In genomic region chr14:84442528-84443287, GRCm38 (mm10) we compare ENCODE assay signal across 8 mouse cellular contexts. TPM values are rescaled to one million over a fixed set of nuclear protein-coding genes. Genes with fewer than 3 reads are reported as not detected.
A peak's percentile ranks its signal among the peaks of the same experiment; 100 is the strongest.
DNase-seq lines count a peak whose midpoint lies in the region; ATAC-seq and TF ChIP-seq lines count a peak whose summit lies in the region.

No protein-coding gene starts in this region.

- TF ChIP-seq EP300 in heart, adult 2 months (IDR thresholded peaks at IDR 0.05; ENCODE audit: insufficient read depth, low read depth, low read length) = no peak

- 1% methylated on average over 26 of the region's 30 CpGs for WGBS in heart, adult 2 months
- under 1% methylated on average over 28 of the region's 30 CpGs for WGBS in heart, embryonic 13.5 days
- WGBS in kidney, postnatal 0 days = under 1% methylated on average over 21 of the region's 30 CpGs
- WGBS in liver, embryonic 16.5 days (ENCODE audit: insufficient replicate concordance) = under 1% methylated on average over 27 of the region's 30 CpGs

- H3K79me2 ChIP-seq in heart, adult 2 months (replicated peaks; ENCODE audit: control insufficient read depth, insufficient read depth, low read length) = no peaks in the 10 kb centered on the region

- peak overlapping the region; percentile 34 for H3K9ac ChIP-seq in heart, adult 2 months (ENCODE audit: low read depth, low read length)
- H3K9ac ChIP-seq in heart, embryonic 13.5 days = peak overlapping the region; percentile 82
- 0 out of 2 replicates have a peak overlapping the region, but pooled peaks have one; percentile 31 for H3K9ac ChIP-seq in kidney, postnatal 0 days (ENCODE audit: low read depth, low read length)
- no peak overlapping the region for H3K9ac ChIP-seq in liver, embryonic 16.5 days (ENCODE audit: low read depth, low read length)

- intact Hi-C loops in heart, adult 2 months (cut with DNase I) = loop anchor here (10.0 kb wide), 2 partner anchors 82 to 1882 kb away; no protein-coding TSS in a partner anchor
- intact Hi-C loops in gastrocnemius, postnatal 36 days (cut with DNase I) = no loop called here

- DNase-seq in heart, adult 2 months = peak; percentile 15 to 40
- no peak for DNase-seq in heart, adult 8-10 months (ENCODE audit: low spot score)
- DNase-seq in cerebellum, postnatal 4 days (ENCODE audit: low spot score in 2 of 2) = peak; percentile 20 to 54
- DNase-seq in kidney, postnatal 0 days (ENCODE audit: low spot score) = peak; percentile 19
- peak; percentile 23 for DNase-seq in right cerebral cortex, adult 18-20 months
- DNase-seq in gastrocnemius, postnatal 36 days = no peak

- no peaks in the 10 kb centered on the region for H3K36me3 ChIP-seq in heart, adult 2 months (ENCODE audit: control insufficient read depth, insufficient read depth, low read length)
- H3K36me3 ChIP-seq in heart, embryonic 13.5 days = no peaks in the 10 kb centered on the region
- no peaks in the 10 kb centered on the region for H3K36me3 ChIP-seq in kidney, postnatal 0 days (ENCODE audit: insufficient read depth, low read length)
- no peaks in the 10 kb centered on the region for H3K36me3 ChIP-seq in liver, embryonic 16.5 days (ENCODE audit: control insufficient read depth, insufficient read depth)

- H3K27me3 ChIP-seq in heart, adult 2 months (ENCODE audit: control insufficient read depth, insufficient read depth, low read length) = peaks cover 7% of the 10 kb centered on the region; the same call in 1 of the 2 replicates
- peaks cover 25% of the 10 kb centered on the region for H3K27me3 ChIP-seq in heart, embryonic 13.5 days (replicated peaks)
- peaks cover 34% of the 10 kb centered on the region for H3K27me3 ChIP-seq in kidney, postnatal 0 days (ENCODE audit: insufficient read depth, low read length)
- H3K27me3 ChIP-seq in liver, embryonic 16.5 days (ENCODE audit: control insufficient read depth, insufficient read depth, low read depth, low read length) = peaks cover 41% of the 10 kb centered on the region

- H3K27ac ChIP-seq in heart, adult 2 months = peak overlapping the region; percentile 61; the same call in 1 of the 2 replicates
- H3K27ac ChIP-seq in heart, embryonic 13.5 days (replicated peaks) = peak overlapping the region; percentile 67
- H3K27ac ChIP-seq in kidney, postnatal 0 days = no peak overlapping the region; the same call in 1 of the 2 replicates
- no peak overlapping the region for H3K27ac ChIP-seq in liver, embryonic 16.5 days (ENCODE audit: low read length)

- peak overlapping the region; percentile 54 for H3K4me3 ChIP-seq in heart, adult 2 months
- peak overlapping the region; percentile 68 for H3K4me3 ChIP-seq in heart, embryonic 13.5 days
- peak overlapping the region; percentile 52 for H3K4me3 ChIP-seq in kidney, postnatal 0 days (replicated peaks; ENCODE audit: low read depth, low read length)
- peak overlapping the region; percentile 50 for H3K4me3 ChIP-seq in liver, embryonic 16.5 days (ENCODE audit: low read depth, low read length)

- no peaks in the 10 kb centered on the region for H3K4me1 ChIP-seq in heart, adult 2 months (ENCODE audit: control insufficient read depth, insufficient read depth, low read length)
- H3K4me1 ChIP-seq in heart, embryonic 13.5 days = peaks cover 24% of the 10 kb centered on the region
- H3K4me1 ChIP-seq in kidney, postnatal 0 days (replicated peaks; ENCODE audit: insufficient read depth, low read length) = peaks cover 5% of the 10 kb centered on the region
- peaks cover 2% of the 10 kb centered on the region; the same call in 1 of the 2 replicates for H3K4me1 ChIP-seq in liver, embryonic 16.5 days (ENCODE audit: control insufficient read depth, low read depth, low read length)

- TF ChIP-seq POLR2A in heart, adult 2 months (IDR thresholded peaks at IDR 0.05; ENCODE audit: insufficient read depth, low read depth, low read length) = no peak

- no peak for TF ChIP-seq CTCF in heart, adult 2 months (IDR thresholded peaks at IDR 0.05)
- TF ChIP-seq CTCF in kidney, postnatal 0 days (IDR thresholded peaks at IDR 0.05; ENCODE audit: low read depth) = no peak

- ATAC-seq in heart, embryonic 13.5 days (ENCODE audit: extremely low read depth, insufficient number of reproducible peaks, low FRiP score, low TSS enrichment) = no peak
- peak; percentile 55 for ATAC-seq in kidney, postnatal 0 days (replicated peaks; ENCODE audit: low FRiP score, low read depth)
- peak; percentile 15 for ATAC-seq in liver, embryonic 16.5 days (ENCODE audit: low read depth)

- no peaks in the 10 kb centered on the region for H3K9me3 ChIP-seq in heart, embryonic 13.5 days
- H3K9me3 ChIP-seq in kidney, postnatal 0 days (replicated peaks; ENCODE audit: low read length) = no peaks in the 10 kb centered on the region
- H3K9me3 ChIP-seq in liver, embryonic 16.5 days (replicated peaks; ENCODE audit: control insufficient read depth, low read length) = no peaks in the 10 kb centered on the region

- peak overlapping the region; percentile 98 for H3K4me2 ChIP-seq in heart, embryonic 13.5 days
- H3K4me2 ChIP-seq in kidney, postnatal 0 days (ENCODE audit: low read length) = peak overlapping the region; percentile 80
- H3K4me2 ChIP-seq in liver, embryonic 16.5 days (ENCODE audit: low read depth, low read length) = peak overlapping the region; percentile 64

RNA-seq across cellular contexts. Expression of gene Pcdh17, which starts 0.7 kb away (rescaled TPM):
- 1 to 10 TPM; 1.7 to 2.4 TPM for total RNA-seq in heart, adult 2 months (2021)
- polyA plus RNA-seq in heart, adult 2 months (2012; rRNA removed) = 1.2 and 2.0 TPM in 2 replicates
- total RNA-seq in heart, adult 8-10 months (2022) = 1 to 10 TPM; 1.6 to 2.7 (median 1.9) TPM
- polyA plus RNA-seq in heart, embryonic 13.5 days (2015; fragmentation: Nextera tagmentation; extraction: Ambion mirVana) = 2.3 and 2.5 TPM in 2 replicates
- 6.7 and 6.8 TPM in 2 replicates for polyA plus RNA-seq in kidney, postnatal 0 days (2015; fragmentation: Nextera tagmentation; extraction: Ambion mirVana)
- 0.68 and 0.72 TPM in 2 replicates for polyA plus RNA-seq in liver, embryonic 16.5 days (2015; fragmentation: Nextera tagmentation; extraction: Ambion mirVana)
- under 1 TPM; 0.62 to 0.87 TPM for total RNA-seq in gastrocnemius, postnatal 36 days (2021)

Comparison
In these comparisons a context has a peak if more than half of its experiments do, and no peak if none do; other contexts are left out.
1. DNase-seq: peak in heart, adult 2 months (2 of 2), cerebellum, postnatal 4 days (2 of 2), kidney, postnatal 0 days (single experiment) and right cerebral cortex, adult 18-20 months (single experiment); none in heart, adult 8-10 months (single experiment) and gastrocnemius, postnatal 36 days (0 of 2).
2. H3K27ac ChIP-seq: peak in heart, adult 2 months (single experiment) and heart, embryonic 13.5 days (single experiment); none in kidney, postnatal 0 days (single experiment) and liver, embryonic 16.5 days (single experiment).
3. Peak in every context shown above with its lines, with median percentiles within 50 percentile points of each other: H3K4me3 ChIP-seq and H3K4me2 ChIP-seq.